Mouse (Mus musculus) intestine, embryonic 15.5 days (tissue): ENCODE measurements around the gene March9. TPM values are rescaled to one million over a fixed set of nuclear protein-coding genes. Genes with fewer than 3 reads are reported as not detected.
"Not testable (repeated sequence)": the region's sequence is repeated elsewhere in the genome, so short reads cannot be mapped to it uniquely, and the experiment has no call there.

Experiments
- ATAC-seq: fragments of 200-750 bp; cut with Nextera tagmentation; 2 replicates; pipeline ENCODE4 v1.8.0; 2017; ENCODE audit warnings: moderate TSS enrichment, moderate library complexity
- H3K27ac ChIP-seq: fragments of 300-500 bp; sonication (generic); 2 replicates; pipeline ENCODE4 v1.5.1; 2015; ENCODE audit warnings: mild to moderate bottlenecking, inconsistent platforms
- H3K27me3 ChIP-seq: fragments of 300-500 bp; sonication (generic); replicated peaks from 2 replicates; pipeline ENCODE4 v1.6.1; 2015; ENCODE audit warnings: inconsistent platforms
- H3K36me3 ChIP-seq: fragments of 300-500 bp; sonication (generic); 2 replicates; pipeline ENCODE4 v1.6.1; 2015; ENCODE audit warnings: inconsistent platforms
- H3K4me1 ChIP-seq: fragments of 300-500 bp; sonication (generic); replicated peaks from 2 replicates; pipeline ENCODE4 v1.6.1; 2015; ENCODE audit warnings: inconsistent platforms
- H3K4me2 ChIP-seq: fragments of 300-500 bp; sonication (generic); replicated peaks from 2 replicates; pipeline ENCODE4 v1.6.1; 2015; ENCODE audit warnings: mild to moderate bottlenecking, inconsistent platforms
- H3K4me3 ChIP-seq: fragments of 300-500 bp; sonication (generic); replicated peaks from 2 replicates; pipeline ENCODE4 v1.5.1; 2015; ENCODE audit warnings: inconsistent platforms
- H3K9ac ChIP-seq: fragments of 300-500 bp; sonication (generic); 2 replicates; pipeline ENCODE4 v1.6.1; 2015; ENCODE audit warnings: inconsistent platforms
- H3K9me3 ChIP-seq: fragments of 300-500 bp; sonication (generic); 2 replicates; pipeline ENCODE4 v1.6.1; 2016; ENCODE audit warnings: inconsistent platforms
- WGBS: fragments of 180-500 bp; shearing (Covaris S2); methylation state at CpG from one replicate; pipeline ENCODE4 v1.1.7; 2015; 5-methylcytosine and 5-hydroxymethylcytosine counted together
- polyA plus RNA-seq: library from polyadenylated mRNA; unstranded; fragments of >200 nt; fragmentation: Nextera tagmentation; extraction: Ambion mirVana; gene quantifications from 2 replicates; pipeline ENCODE4 v1.2.1, GENCODE M21; 2015

March9 gene
- polyA plus RNA-seq, 1 experiment from 2014 or later = 0.74 TPM

DNA sequence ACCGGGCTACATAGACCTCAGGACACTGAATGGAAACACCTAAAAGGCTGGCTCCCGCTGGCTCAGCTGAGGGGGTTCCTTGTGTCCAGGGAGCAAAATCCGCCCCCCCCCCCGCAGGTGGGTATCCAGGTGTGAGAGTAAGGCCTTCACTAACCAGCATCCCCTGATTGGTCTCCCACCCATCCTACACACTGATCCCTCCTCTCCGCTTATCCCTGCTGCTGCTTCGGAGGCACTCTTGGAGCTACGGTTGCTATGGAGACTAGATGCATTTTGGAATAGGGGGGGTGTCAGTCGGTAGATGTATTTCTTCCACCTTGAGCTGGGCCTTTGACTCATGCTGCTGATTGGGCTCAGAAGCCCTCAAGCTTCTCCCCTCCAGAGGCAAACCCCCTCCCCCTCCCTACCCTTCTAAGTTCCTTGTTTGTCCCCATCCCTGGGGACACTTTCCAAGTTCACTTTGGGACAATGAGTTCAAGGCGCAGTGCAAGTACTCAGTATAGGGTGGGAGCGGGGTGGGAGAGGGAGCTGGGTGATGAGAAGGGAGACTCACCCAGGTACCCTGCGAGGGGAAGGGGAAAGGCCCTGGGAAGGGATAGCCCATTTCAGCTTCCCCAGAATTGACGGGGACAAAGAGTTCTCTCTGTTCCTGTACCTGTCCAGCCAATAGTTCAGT is 18.2 kb upstream of the March9 start:
- no peak for ATAC-seq
- 3% methylated on average over 12 of the region's 12 CpGs for WGBS
- H3K9ac ChIP-seq = no peak overlapping the region
- peak overlapping the region; percentile 48 for H3K4me3 ChIP-seq
- H3K36me3 ChIP-seq = no peaks in the 10 kb centered on the region
- no peaks in the 10 kb centered on the region for H3K9me3 ChIP-seq
- H3K27me3 ChIP-seq = peaks cover 72% of the 10 kb centered on the region
- H3K4me1 ChIP-seq = peaks cover 34% of the 10 kb centered on the region
- peak overlapping the region; percentile 92 for H3K4me2 ChIP-seq
- H3K27ac ChIP-seq = no peak overlapping the region

- H3K9me3 ChIP-seq = no peaks in the 10 kb centered on the region
- H3K4me1 ChIP-seq = peaks cover 34% of the 10 kb centered on the region
These were observed 17.5 kb upstream of the March9 start for GRCm38 (mm10) chr10:127077515-127077914.

GRCm38 (mm10) chr10:127076082-127076481 is 16.1 kb upstream of the March9 start:
- Histone ChIP-seq H3K4me1 (peaks cover 25% of the 10 kb centered on the region), H3K36me3 (no peaks in the 10 kb centered on the region), H3K9me3 (no peaks in the 10 kb centered on the region), H3K4me3 (no peak overlapping the region), H3K4me2 (no peak overlapping the region), H3K27ac (no peak overlapping the region), H3K27me3 (peaks cover 53% of the 10 kb centered on the region), H3K9ac (no peak overlapping the region)
- ATAC-seq = no peak
- WGBS = 27% methylated on average over 4 of the region's 4 CpGs

More at GRCm38 (mm10) chr10:127077515-127077914, 17.5 kb upstream of the March9 start:
- Histone ChIP-seq H3K9ac (no peak overlapping the region), H3K27me3 (peaks cover 66% of the 10 kb centered on the region), H3K36me3 (no peaks in the 10 kb centered on the region), H3K4me2 (no peak overlapping the region), H3K4me3 (no peak overlapping the region), H3K27ac (no peak overlapping the region)
- no peak for ATAC-seq
- WGBS = 8% methylated on average over 10 of the region's 10 CpGs

- H3K27ac ChIP-seq = no peak overlapping the region
- no peak overlapping the region for H3K4me3 ChIP-seq
- peaks cover 49% of the 10 kb centered on the region for H3K27me3 ChIP-seq
- no peak for ATAC-seq
- no peaks in the 10 kb centered on the region for H3K36me3 ChIP-seq
- H3K4me2 ChIP-seq = no peak overlapping the region
- H3K9ac ChIP-seq = no peak overlapping the region
- H3K9me3 ChIP-seq = no peaks in the 10 kb centered on the region
- WGBS = 60% methylated on average over 8 of the region's 8 CpGs
- peaks cover 22% of the 10 kb centered on the region for H3K4me1 ChIP-seq
These were observed 15.7 kb upstream of the March9 start for GRCm38 (mm10) chr10:127075651-127076050.

GRCm38 (mm10) chr10:127075080-127075479 is 15.1 kb upstream of the March9 start, which contains the start of gene Agap2:
Gene Agap2 (plus strand): TSS chr10:127075284.
- ATAC-seq = no peak
- peaks cover 43% of the 10 kb centered on the region for H3K27me3 ChIP-seq
- WGBS = 55% methylated on average over 9 of the region's 9 CpGs
- no peak within 1 kb of the TSS for H3K4me2 ChIP-seq
- H3K9me3 ChIP-seq = no peaks in the 10 kb centered on the region
- H3K27ac ChIP-seq = no peak within 1 kb of the TSS
- no peaks in the 10 kb centered on the region for H3K36me3 ChIP-seq
- peaks cover 16% of the 10 kb centered on the region for H3K4me1 ChIP-seq
- no peak within 1 kb of the TSS for H3K4me3 ChIP-seq
- no peak within 1 kb of the TSS for H3K9ac ChIP-seq

DNA sequence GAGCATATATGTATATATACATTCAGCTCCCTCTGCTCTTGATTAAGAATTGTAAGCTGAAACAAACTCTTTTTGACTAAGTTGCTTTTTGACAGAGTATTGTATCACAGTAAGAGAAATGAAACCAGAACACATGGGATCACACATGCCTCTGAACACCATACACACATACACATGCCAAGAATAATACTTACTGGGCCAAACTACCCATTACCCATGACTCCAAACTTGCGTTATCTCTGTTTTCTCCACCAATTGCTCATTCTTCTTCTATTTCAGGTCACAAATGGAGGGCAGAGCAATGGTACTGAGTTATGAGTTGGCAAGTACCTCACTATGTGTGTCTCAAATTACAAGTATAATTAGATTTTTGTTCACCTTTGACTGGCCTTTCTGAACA is 14.0 kb upstream of the March9 start:
- H3K27me3 ChIP-seq = peaks cover 32% of the 10 kb centered on the region
- no peaks in the 10 kb centered on the region for H3K9me3 ChIP-seq
- no peak overlapping the region for H3K4me2 ChIP-seq
- H3K4me1 ChIP-seq = peaks cover 9% of the 10 kb centered on the region
- H3K4me3 ChIP-seq = no peak overlapping the region
- no peak for ATAC-seq
- 94% methylated on average over 1 of the region's 1 CpGs for WGBS
- no peak overlapping the region for H3K9ac ChIP-seq
- H3K36me3 ChIP-seq = no peaks in the 10 kb centered on the region
- no peak overlapping the region for H3K27ac ChIP-seq

DNA sequence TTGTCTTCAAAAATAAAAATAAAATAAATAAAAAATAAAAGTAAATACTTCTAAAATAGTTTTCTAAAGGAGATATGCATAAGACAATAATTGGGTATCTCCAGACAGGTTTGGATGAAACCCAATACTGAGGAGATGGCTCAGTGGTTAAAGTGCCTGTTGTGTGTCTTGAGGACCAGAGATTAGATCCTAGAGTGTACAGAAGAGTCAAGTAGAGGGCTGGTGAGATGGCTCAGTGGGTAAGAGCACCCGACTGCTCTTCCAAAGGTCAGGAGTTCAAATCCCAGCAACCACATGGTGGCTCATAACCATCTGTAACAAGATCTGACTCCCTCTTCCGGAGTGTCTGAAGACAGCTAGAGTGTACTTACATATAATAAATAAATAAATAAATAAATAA is 13.0 kb upstream of the March9 start:
- H3K36me3 ChIP-seq, ATAC-seq, H3K4me2 ChIP-seq, H3K4me3 ChIP-seq, H3K9me3 ChIP-seq, H3K9ac ChIP-seq, H3K27ac ChIP-seq: not testable (repeated sequence)
- WGBS = 74% methylated on average over 2 of the region's 2 CpGs
- H3K4me1 ChIP-seq = peaks cover 15% of the 10 kb centered on the region
- peaks cover 22% of the 10 kb centered on the region for H3K27me3 ChIP-seq

DNA sequence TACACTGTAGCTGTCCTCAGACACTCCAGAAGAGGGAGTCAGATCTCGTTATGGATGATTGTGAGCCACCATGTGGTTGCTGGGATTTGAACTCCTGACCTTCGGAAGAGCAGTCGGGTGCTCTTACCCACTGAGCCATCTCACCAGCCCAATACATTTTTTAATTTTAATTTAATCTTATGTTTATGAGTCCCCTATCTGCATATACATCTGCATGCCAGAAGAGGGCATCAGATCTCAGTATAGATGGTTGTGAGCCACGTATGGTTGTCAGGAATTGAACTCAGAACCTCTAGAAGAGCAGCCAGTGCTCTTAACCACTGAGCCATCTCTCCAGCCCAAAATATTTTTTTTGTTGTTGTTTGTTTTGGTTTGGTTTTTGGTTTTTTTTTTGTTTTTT is 12.3 kb upstream of the March9 start:
- not testable (repeated sequence) for H3K9me3 ChIP-seq, H3K4me3 ChIP-seq, H3K36me3 ChIP-seq, H3K27ac ChIP-seq, ATAC-seq, H3K9ac ChIP-seq, H3K4me2 ChIP-seq
- peaks cover 15% of the 10 kb centered on the region for H3K4me1 ChIP-seq
- H3K27me3 ChIP-seq = peaks cover 15% of the 10 kb centered on the region
- 82% methylated on average over 4 of the region's 4 CpGs for WGBS

- H3K9ac ChIP-seq = 0 out of 2 replicates have a peak overlapping the region, but pooled peaks have one; percentile 67
- no peak for ATAC-seq
- H3K27ac ChIP-seq = no peak overlapping the region
- H3K4me2 ChIP-seq = peak overlapping the region; percentile 89
- peaks cover 7% of the 10 kb centered on the region for H3K27me3 ChIP-seq
- peaks cover 16% of the 10 kb centered on the region for H3K36me3 ChIP-seq
- H3K4me3 ChIP-seq = peak overlapping the region; percentile 50
- 70% methylated on average over 9 of the region's 9 CpGs for WGBS
- peaks cover 21% of the 10 kb centered on the region for H3K4me1 ChIP-seq
- no peaks in the 10 kb centered on the region for H3K9me3 ChIP-seq
These were observed 11.2 kb upstream of the March9 start for GRCm38 (mm10) chr10:127071203-127071602.

GRCm38 (mm10) chr10:127070190-127071121 is 10.5 kb upstream of the March9 start, which contains the start of gene Tspan31:
Gene Tspan31 (minus strand): TSS chr10:127070264.
- Histone ChIP-seq H3K9me3 (no peaks in the 10 kb centered on the region), H3K27me3 (peaks cover 5% of the 10 kb centered on the region; the same call in 1 of the 2 replicates), H3K27ac (peak within 1 kb of the TSS; percentile 78), H3K4me3 (peak within 1 kb of the TSS; percentile 50), H3K36me3 (peaks cover 24% of the 10 kb centered on the region), H3K9ac (peak within 1 kb of the TSS; percentile 67), H3K4me1 (peaks cover 24% of the 10 kb centered on the region), H3K4me2 (peak within 1 kb of the TSS; percentile 89)
- WGBS = 1% methylated on average over 36 of the region's 36 CpGs
- ATAC-seq = peak; percentile 90

DNA sequence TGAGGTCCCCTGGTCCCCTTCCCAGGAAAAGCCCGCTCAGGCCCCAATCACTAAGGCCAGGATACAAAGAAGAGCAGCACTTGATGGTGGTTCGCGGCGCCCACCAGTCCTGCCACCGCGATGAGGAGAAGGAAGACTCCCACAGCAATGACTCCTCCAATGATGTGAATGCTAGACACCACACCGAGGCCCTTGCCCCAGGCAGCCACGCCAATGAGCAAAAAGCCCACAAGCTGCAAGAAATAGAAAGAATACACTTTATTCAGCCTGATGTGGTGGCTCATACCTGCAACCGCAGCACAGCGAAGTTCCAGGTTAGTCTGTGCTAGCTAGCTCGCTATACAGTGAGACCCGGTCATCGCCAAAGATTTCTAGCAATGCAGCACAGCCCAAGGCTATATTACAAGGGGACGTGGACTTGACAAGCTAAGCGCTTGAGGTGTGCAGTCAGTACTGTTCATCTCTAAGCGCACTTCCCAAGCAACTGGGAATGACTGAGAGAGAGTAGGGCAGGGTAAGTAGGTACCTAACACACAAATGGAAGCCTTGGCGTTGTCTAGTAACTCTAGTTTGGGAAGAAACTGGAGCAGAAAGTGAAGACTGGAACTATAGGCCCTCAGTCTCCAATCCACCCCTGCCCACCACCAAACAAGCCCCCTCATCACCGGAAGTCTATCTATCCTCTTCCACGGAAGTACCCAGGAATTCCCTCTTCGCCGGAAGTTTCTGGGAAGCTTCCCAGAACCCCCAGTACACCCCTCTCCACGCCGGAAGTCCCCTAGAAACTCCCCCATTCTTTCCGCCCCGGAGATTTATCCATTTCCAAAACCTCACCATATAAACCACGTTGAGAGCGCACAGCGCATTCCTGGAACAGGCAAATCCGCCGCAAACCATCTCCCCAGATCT is 9.6 kb upstream of the March9 start:
- no peaks in the 10 kb centered on the region for H3K9me3 ChIP-seq
- H3K27me3 ChIP-seq = no peaks in the 10 kb centered on the region
- WGBS = 5% methylated on average over 30 of the region's 30 CpGs
- peak overlapping the region; percentile 50 for H3K4me3 ChIP-seq
- H3K36me3 ChIP-seq = peaks cover 30% of the 10 kb centered on the region
- peak overlapping the region; percentile 85 for H3K4me2 ChIP-seq
- H3K9ac ChIP-seq = peak overlapping the region; percentile 64
- peak; percentile 42 for ATAC-seq
- H3K4me1 ChIP-seq = peaks cover 33% of the 10 kb centered on the region
- H3K27ac ChIP-seq = peak overlapping the region; percentile 78
